Mouse (Mus musculus) heart, postnatal 36 days (tissue): ENCODE results near the gene Prom2. TPM values are rescaled to one million over a fixed set of nuclear protein-coding genes. Genes with fewer than 3 reads are reported as not detected.

ENCODE experiments used
- DNase-seq, 2 experiments: peaks; one replicate each; pipeline ENCODE4 v3.0.0; 2021 to 2022
- intact Hi-C: fragments of 180-260 bp; cut with DNase I; formaldehyde crosslinking; loops from one replicate; pipeline ENCODE4 v1.15.1; 2025
- total RNA-seq, 2 experiments: library from RNA; stranded (reverse); gene quantifications; 2 replicates each; pipeline ENCODE4 v1.2.3; 2021

Prom2 gene
- total RNA-seq: under 1 TPM in 1 of 2 experiments, not detected in 1; 0.81 TPM

DNA sequence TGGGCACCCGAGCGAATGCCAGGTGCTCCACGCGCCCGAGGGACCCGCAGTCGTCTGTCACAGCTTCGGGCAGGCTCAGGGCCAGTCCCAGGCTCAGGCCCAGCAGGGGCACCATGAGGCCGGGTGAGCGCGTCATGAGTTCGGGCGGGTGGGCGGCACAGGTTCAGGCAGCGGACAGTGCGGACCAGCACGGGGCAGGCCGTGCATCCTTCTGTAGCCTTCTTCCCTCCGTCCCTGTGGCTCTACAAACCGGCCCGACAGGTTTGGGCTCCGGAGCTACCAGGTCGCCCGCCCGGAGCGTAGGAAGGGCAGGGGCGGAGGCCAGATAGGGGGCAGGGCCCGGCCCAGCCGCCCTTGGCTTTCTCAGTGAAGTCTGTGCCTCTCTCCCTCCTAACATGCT, at the start of gene Prom2:
TSS of gene Prom2 (minus strand) at position 283 of the 400 bp plus-strand sequence.
- DNase-seq: no peak
- intact Hi-C loops: no loop called here

DNA sequence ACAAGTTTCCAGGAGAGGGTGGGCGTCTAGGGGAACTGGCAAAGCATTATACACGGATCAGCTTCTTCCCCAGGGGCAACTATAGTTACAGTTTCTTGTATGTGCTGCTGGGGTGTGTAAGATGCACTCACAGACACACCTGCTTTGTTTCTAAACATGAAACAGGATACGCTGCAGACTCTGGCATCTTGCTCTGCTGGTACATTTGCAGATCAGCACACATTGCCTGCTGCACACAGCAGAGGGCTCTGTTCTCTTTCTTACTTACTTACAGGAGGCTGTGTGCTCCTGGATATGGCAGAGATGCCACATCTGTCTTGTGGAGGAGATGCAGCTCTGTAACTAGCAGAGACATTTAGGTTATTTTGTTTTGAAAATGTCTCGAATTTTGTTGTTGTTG, 49.6 kb upstream of the Prom2 start:
- DNase-seq: no peak
- intact Hi-C loops: no loop called here

DNA sequence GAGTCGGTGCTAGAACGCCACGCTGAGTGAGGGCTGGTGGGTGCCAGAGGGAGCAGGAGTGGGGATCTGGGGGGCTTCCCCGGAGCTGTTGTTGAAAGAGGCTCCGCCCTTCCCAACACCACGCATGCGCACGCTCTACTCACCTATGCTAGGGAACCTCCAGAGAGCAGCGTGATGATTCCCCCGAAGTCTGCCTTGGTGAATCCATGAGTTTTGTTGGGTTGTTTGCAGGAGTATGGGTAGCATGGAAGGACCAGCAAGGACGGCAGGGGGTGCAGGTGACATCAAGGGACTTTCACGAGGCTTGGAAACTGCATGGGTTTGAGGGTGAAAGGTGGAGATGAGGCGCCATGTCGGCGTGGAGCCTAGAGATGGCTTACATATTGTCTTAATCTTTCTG, 48.9 kb upstream of the Prom2 start:
- no peak for DNase-seq
- intact Hi-C loops: no loop called here

DNA sequence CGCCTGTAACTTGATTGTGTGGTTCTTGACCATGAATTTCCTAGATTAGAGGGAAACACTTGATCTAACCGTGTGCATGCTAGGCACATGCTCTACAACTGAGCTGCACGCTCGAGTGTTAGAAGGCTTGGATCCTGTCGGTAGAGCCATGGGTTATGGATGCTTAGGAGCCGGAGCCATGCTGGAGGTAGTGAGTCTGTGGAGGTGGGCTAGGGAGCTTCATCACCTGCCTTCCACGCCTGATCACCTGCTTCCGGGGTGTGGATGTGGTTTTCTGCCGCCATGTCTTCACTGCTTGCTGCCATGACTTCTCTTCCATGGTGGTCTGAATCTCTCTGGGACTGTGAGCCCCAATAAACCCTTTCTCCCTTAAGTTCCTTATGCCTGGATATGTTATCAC, 47.6 kb upstream of the Prom2 start:
- intact Hi-C loops: no loop called here
- DNase-seq: no peak

DNA sequence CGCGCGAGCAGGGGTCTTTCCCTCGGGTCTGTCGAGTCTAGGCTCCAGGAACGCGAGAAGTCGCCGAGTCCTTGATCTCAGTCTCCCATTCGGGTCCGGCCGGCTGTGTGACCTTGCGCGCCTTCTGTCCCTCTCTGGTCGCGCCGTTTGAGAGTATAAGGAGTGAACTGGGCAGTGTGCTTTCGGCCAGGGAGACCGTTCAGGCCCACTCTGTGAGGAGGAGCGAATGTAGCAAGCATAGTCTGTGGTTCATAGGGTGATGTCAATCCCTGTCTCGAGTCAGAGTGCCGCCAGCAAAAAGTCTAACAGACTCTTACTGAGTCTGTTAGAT, 46.2 kb upstream of the Prom2 start:
- no peak for DNase-seq
- intact Hi-C loops: no loop called here

DNA sequence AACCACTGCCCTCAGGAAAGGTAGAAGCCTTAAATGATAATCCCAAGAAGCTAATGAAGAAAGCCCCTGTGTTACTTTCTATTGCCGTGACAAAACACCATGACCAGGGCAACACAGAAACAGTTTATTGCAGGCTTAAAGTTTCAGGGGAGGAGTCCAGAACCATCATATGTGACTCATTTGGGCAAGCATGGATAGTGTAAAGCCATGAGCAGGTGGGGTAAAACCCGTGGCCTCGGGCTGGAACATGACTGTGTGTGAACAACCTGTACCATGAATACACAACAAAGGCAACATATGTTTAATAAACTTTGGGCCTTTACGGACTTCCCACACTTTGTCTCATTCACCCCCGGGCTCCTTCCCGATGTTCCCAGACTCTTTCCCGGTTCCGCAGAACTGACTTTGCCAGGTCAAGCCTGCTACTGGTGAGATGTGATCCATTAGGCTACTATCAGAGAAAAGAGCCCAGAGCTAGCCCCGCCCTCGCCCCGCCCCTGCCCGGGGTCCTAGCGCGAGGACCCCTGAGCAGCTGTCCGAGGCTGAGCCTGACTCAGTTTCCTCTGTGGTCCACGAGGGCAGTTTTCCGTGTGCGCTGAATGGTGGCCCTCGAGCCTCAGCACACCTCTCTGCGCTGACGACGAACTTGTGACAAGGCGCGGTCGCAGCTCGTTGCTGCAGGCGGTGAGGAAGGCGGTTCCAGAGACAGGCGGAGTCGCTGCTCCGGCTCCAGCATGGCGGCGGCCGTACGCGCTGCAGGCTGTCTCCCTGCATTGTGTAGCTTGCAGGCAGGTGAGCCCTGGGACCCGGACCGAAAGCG, 45.6 kb upstream of the Prom2 start, which contains the start of the genes Zfp661 and Mrps5:
TSS of gene Zfp661 (minus strand) at position 401 of the 820 bp plus-strand sequence.
TSS of gene Mrps5 (plus strand) at position 529 of the 820 bp plus-strand sequence.
- peak; percentile 86 to 91 for DNase-seq
- intact Hi-C loops: no loop called here

DNA sequence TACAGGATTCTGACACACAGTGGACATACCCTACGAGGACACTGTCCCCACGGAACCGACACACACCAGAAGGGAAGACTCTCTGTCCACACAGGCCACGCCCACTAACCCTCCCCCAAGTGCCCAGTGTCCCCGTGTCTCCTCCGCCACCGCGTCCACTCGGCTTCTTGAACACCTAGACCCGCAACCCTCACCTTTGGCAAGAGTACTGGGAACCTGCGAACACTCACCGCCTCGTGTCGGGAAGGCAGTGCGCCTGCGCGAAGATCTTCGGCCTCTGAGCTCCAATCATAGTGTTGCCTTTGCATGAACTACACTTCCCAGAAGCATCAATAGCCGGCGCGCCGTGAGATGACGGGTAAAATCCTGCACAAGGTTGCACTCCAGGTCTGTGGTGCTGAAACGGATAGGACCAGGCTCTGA, 43.2 kb upstream of the Prom2 start:
- intact Hi-C loops: no loop called here
- DNase-seq: peak; percentile 88 to 90

DNA sequence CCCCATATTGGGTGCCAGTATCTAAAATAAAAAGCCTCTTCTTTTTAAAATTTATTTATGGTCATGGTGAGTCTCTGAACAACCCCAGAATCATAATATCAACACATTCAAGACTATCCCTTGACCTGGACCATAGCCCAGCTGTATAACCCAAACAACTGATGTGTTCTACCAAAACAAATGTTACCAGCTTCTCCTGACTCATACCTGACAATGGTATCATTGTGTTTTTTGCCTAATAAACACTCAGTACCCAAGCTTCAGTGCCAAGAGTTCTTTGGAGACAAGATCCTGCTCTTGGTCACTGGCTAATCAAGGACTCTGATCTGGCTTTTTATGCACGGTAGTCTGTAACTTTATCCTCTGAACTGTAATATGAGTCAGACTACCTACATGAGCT, 32.1 kb upstream of the Prom2 start:
- no peak for DNase-seq
- intact Hi-C loops: no loop called here

DNA sequence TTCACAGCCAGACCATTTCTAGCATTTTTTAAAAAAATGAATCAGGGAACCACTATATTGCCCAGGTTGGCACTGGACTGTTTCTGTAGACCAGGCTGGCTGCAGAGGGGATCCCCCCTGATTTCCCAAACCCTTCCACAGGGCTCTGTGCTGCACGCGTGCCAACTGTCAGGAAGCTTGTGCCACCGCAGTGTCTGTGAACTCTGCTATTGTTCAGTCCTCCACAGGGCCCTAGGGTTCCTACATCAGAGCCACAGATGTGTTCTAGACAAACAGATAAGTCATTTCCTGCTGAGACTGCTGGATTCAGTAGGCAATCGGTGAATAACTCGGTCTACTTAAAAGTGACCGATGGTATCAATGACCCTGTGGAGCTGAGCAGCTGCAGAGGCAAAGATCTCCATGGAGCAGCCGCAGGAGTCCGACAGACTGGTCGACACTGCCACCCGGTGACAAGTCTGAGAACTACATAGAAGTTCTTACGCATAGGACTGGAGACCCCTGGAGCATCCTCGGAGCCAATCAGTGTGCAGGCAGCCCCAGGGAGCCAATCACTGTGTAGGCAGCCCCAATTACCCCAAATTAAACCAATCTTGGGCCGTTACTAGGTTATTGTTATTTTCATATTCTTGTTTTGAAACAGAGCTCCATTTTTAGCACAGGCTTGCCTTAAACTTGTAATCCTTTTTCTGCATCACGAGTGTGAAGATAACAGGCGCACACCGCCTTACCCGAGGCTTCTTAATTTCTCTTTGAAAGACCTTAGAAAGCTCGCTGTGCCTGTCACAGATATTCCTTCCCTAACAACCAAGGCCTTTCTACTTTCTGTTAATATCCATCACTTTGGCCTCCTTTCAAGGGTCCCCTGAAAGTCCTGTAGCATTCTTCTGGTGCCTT, 18.1 kb upstream of the Prom2 start:
- intact Hi-C loops: loop anchor here (1.0 to 5.0 kb wide), 3 partner anchors 52 to 197 kb away; partner anchors contain the start of gene Adra2b
- DNase-seq: peak; percentile 74 to 75

DNA sequence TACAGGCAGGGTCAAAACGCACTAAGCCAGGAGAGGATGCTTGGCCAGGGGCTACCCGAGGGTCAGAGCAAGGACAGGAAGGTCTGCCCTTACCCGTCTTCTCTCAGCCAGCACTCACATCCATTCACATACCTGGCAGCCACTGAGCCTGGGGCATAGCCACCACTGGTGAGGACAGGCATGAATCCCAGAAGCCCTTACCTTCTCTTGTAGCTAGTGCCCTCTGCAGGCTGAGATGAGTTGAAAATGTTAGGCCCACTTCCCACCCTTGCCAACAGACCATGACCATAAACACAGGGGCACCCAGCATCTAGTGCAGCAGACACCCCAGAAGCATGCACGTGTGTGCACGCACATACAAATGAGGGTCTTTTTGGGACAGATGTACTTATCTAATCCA, 9.8 kb upstream of the Prom2 start:
- intact Hi-C loops: loop anchor here (2.0 kb wide), 1 partner anchor 44 kb away; no protein-coding TSS in a partner anchor
- DNase-seq: no peak

DNA sequence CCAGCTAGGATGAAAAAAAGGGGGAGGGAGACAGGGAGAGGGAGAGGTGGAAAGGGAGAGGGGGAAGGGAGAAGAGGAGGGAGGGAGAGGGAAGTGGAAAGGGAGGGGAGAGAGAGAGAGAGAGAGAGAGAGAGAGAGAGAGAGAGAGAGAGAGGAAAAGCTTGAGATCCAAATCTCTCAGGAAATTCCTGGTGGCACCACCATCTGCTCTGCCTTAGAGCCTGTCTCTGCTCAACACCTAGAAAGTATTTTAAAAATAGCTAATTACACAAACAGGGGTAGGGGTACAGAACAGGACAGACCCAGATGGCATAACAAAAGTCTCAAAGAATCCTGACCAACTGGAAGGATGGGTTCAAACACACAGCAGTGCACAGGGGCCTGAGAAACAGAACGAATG, 9.2 kb upstream of the Prom2 start:
- no peak for DNase-seq
- intact Hi-C loops: loop anchor here (2.0 kb wide), 1 partner anchor 44 kb away; no protein-coding TSS in a partner anchor

DNA sequence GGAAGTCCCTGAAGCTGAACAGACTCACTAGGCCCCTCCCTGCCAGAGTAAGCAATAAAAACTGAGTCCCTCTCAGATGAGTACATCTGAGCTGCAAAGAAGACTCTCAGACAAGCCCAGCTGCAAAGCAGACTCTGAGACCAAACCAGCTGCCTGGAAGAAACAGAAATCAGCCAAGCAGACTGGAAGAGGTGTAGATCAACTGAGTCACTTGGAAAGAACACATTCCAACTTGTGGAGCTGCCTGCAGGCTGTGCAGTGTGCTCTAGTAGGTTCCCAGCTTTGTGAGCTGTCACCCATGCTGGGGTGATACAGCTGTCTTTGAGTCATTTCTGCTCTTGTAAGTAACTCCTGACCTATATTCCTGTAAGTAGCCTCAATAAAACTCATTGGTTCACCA, 8.4 kb upstream of the Prom2 start:
- intact Hi-C loops: loop anchor here (2.0 kb wide), 1 partner anchor 43 kb away; no protein-coding TSS in a partner anchor
- DNase-seq: no peak

DNA sequence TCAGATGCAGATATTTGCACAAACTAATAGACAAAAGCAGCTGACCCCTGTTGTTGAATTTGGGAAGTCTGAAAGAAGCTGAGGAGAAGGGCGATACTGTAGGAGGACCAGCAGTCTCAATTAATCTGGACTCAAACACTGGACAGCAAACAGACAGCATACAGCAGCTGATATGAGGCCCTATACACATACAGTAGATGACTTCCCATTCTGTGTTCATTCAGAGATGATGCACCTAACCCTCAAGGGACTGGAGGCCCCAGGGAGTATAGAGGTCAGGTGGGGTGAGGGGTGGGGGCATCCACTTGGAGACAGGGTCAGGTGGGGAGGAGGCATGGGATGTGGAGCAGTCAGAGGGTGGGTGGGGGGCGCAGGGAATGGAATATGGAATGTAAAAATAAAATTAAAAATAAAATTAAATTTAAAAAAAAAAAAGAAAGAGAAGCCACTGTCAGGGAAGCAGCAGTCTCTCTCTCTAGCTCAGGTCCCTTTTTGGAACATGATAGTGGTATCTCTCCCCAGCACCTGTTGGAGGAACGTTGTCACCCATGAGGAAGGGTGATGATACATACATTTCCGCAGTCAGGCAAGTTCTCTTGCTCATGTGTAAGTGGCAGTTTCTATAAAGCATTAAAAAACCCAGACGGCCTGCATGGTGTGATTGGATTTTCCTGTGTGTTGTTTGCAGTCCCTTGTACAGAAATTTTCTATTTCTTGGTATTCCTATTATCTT, 7.2 kb upstream of the Prom2 start:
- intact Hi-C loops: no loop called here
- no peak for DNase-seq

DNA sequence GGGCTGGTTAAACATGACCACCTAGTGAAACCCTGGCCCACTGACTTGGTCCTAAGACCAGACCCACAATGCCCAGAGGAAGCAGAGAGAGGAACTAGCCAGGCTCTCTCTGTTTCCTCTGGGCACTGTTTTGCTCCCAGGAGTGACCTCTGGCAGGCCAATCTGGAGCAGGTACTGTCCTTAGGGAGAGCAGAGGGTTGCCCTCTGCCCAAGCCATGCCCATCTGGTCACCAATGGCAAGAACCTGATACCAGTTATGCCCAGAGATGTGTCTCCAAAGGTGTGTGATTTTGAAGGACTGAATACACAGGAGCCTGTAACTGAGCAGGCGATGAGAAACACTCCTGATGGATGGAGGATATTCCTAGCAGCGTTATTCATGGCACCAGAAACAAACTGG, 430 bp upstream of the Prom2 start:
- intact Hi-C loops: no loop called here
- no peak for DNase-seq

DNA sequence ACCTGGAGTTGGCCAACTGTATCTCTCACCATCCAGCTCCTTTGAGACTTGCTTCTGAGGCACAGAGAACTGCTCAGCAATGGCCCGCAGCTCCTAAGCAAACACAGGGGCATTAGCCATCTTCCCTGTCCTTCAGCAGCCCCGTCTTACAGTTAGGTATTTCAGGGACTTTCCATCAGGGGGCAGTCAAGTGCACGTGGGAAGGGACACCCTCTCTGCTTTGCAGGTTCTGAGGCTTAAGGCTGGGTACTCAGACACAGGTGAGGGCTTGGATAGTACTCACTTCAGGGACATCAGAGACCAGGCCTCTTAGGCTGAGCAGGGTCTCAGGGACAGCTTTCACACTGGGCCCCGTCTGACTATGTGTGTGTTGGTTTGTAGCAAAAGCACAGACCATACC, 1.8 kb downstream of the Prom2 start:
- DNase-seq: no peak
- intact Hi-C loops: no loop called here

DNA sequence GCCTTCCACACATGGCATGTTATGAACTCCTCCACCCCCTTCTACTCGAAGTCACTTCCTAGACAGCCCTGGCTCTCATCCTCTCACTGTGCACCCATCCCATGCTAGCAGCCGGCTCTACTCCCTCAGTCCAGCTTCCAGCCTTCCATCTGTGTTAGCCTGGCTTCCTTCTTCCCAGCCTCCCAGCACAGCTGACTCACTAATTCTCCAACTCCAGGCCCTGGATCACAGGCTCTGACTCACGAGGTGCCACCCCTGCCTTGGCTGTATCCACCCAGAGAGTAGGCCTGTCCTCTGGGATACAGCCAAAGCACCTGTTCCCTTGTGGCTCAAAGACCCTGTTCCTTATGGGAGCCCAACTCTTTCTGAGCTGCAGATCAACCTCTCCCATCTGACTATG, 3.7 kb downstream of the Prom2 start:
- DNase-seq: no peak

DNA sequence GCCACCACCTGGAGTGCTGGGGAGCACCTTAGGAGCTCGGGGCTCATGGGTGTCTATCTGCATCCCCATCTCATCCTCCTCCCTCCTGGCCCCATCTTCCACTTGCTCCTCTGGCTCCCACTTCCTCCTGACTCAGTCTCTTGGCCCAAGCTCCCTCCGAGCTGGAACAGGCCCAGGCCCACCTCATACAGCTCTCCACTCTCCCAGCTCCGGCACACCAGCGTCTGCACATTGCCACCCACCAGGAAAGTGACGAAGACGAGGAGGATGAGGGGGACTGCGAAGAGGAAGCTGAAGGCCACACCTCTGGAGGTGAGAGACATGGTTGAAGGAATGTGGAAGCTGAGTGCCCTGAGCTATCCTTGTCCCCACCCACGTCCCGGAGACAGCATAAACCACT, 5.9 kb downstream of the Prom2 start:
- intact Hi-C loops: no loop called here
- no peak for DNase-seq

More for the DNA sequence above, 3.7 kb downstream of the Prom2 start:
- intact Hi-C loops: no loop called here

DNA sequence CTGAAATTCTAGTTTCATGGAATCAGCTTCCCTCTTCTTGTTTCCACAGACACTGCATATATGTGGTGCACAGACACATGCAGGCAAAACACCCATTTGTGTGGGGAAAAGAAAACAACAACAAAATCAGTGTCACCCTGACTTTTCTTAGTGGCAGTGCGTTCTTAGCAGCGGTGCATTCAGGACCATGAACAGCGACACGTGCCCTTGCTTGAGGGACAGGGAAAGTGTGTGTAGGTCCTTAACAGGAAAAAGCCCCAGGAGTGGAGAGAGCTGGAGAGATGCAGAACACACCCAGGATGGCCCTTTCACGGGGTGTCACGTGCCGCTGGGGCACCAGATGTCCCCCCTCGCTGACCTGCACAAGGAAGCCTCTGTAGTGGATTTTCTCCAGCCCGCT, 8.9 kb downstream of the Prom2 start:
- intact Hi-C loops: no loop called here

DNA sequence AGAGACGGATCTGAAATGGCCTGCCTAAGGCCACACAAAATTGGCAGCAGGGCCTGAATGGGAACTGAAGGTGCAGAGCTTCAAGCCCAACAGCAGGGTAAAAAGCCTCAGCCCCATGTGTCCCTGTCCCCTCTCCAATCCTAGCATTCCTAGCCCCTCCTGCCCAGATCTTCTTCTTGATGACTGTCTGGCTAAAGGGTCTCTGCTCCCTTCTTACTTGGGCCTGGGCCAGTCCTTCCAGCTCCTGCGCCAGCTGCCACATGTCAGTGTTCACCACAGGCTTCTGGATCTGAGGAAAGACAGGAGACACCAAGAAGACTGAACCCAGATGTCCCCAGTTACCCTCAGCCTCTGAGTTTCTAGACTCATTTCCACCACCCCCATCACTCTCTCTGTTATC, 9.7 kb downstream of the Prom2 start:
- intact Hi-C loops: no loop called here
- no peak for DNase-seq

More for the DNA sequence above, 8.9 kb downstream of the Prom2 start:
- no peak for DNase-seq

DNA sequence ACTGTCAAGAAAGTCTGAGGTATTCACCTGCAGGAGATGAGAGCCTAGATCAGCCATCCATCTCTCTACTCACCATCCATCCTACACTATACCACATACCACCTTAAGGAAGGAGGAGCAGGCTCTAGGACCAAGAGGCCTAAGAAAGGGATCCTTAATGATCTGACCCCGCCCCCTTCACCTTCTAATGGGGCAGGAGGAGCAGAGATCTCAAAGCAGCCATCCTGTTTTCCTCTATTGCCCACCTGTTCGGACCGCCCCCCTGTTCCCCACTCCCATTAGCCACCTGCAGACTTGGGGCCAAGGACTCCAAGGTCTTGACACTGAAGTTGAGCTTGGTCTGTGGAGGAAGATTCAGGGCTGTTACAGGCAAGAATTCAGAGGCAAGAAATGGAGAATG, 10.8 kb downstream of the Prom2 start:
- intact Hi-C loops: no loop called here
- DNase-seq: no peak
